Mouse (Mus musculus) frontal cortex, adult 2 months (tissue): ENCODE measurements at regions not wholly inside any gene's neighbourhood (a gene's known extent, or its start where the extent isn't known, plus 50 kb on each side); places are given as distances from the start of the nearest gene placed in this dataset.
A peak's percentile ranks its signal among the peaks of the same experiment; 100 is the strongest.
"Not testable (repeated sequence)": the region's sequence is repeated elsewhere in the genome, so short reads cannot be mapped to it uniquely, and the experiment has no call there.

ENCODE experiments used
- DNase-seq, 2 experiments: peaks; one replicate each; pipeline ENCODE4 v3.0.0; 2022; ENCODE audit warnings: low spot score in 1 of 2; ENCODE audit errors: extremely low spot score in 1 of 2

DNA sequence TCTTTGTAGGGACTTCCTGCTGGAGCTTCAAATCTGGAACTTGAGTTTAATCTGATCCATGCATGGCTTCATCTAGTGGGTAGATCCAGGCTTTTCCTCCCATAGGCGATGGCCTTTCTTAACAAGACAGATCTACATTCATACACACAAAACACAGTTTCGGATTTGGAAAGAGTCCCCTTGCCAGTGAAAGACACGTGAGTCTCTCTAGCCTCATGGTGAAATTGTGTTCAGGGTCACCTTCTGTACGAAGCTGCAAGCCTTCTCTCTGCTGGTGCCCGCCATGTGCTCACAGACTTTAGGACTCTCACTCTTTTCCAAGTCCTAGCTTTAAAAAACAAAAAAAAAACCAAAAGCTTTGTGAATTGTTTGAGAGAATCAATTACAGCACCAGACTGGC lies 51.4 kb upstream of the Dlx2 start:
- no peak for DNase-seq

DNA sequence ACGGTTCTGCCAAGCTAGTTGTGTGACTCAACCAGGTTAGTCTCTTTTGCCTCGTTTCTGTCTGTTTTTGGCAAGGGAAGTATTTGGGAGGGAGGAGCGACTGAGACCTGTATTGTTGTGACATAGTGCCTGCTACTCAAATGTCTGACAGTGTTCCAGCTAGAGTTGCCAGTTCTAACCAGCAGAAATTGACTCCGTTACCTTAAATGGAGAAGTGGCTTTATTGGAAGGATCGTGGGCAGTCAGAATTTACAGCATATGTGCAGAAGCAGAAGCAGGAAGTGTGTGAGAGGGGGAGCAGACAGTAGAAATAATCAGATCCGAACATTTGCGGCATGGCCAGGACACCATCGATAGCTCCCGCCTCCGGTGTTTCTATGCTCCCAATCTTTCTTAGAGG lies 51.8 kb upstream of the Dlx2 start:
- DNase-seq = peak in 1 of 2 experiments; percentile 54

DNA sequence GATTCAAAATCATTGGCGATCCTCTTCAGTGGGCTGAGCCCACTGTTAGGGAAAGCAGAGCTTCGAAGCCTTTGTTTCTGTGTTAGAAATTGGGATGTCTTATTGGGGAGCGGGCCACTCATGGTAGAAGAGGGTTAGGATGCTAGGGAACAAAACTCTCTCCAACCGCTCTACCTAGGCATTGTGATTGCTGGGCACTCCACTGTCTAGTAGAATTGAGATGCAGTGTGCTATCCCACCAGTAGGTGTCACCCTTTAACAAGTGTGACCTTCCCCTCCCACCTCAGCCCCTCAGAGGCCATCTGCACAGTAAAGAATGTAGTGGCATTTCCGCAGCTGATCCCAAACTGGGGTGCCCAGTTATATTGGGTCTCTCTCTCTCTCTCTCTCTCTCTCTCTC lies 52.2 kb upstream of the Dlx2 start:
- DNase-seq = peak; percentile 68 to 93

DNA sequence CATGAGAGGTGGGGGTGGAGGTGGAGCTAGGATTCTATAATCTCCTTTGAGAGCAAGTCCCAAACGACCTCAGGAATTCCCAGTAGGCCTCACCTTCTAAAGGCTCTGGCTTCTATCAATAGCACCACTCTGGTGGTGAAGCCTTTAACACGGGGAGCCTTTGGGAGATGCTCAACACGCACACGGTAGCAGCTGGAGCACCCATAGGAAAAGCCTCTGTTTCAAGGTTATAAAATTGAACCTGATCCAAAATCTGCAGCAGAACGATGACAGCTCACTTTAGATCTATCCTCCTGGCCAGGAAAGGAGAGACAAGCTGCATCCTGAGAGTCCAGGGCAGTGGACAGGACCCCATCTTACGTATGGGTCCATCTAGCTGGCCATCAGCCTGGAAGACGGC lies 53.7 kb upstream of the Dlx2 start:
- DNase-seq = no peak

DNA sequence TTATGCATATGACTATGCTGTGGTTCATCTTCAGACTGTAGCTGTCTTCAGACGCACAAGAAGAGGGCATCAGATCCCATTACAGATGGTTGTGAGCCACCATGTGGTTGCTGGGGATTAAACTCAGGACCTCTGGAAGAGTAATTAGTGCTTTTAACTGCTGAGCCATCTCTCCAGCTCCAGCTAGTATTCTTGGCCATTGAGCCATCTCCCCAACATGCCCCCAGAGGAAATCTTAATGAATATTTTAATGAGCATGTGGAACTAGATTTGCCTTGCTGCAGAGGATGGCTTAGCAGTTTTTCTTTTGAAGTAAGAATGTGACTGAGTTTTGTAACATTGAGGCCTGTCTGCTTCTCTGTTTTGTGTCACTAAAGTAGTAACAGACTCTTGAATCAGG lies 54.4 kb upstream of the Dlx2 start:
- DNase-seq = no peak

DNA sequence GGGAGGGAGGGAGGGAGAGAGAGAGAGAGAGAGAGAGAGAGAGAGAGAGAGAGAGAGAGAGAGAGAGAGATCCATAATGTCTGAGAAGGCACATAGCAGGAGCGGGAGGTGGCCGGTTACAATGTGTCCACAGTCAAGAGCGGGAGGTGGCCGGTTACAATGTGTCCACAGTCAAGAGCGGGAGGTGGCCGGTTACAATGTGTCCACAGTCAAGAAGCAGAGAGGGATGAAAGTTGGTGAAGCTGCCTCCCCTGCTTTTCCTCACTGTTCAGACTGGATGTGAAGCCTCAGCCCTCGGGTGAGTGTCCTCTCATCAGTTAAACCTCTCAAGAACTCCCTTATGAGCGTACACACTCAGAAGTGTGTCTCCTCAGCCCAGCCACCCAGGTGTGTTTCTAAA lies 57.2 kb upstream of the Dlx2 start:
- DNase-seq = not testable (repeated sequence)

DNA sequence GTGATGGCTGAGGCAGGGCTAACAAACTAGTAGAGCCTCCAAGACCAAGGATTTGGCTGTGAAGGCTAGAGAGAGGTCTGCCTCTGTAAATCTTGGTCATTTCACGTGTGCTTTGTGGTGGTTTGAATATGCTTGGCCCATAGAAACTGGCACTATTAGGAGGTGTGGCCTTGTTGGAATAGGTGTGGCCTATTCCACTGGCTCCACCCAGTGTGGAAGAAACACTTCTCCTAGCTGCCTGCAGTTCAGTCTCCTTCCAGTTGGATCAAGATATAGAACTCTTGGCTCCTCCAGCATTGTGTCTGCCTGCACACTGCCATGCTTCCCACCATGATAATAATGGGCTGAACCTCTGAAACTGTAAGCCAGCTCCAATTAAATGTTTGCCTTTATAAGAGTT lies 59.1 kb upstream of the Dlx2 start:
- no peak for DNase-seq

DNA sequence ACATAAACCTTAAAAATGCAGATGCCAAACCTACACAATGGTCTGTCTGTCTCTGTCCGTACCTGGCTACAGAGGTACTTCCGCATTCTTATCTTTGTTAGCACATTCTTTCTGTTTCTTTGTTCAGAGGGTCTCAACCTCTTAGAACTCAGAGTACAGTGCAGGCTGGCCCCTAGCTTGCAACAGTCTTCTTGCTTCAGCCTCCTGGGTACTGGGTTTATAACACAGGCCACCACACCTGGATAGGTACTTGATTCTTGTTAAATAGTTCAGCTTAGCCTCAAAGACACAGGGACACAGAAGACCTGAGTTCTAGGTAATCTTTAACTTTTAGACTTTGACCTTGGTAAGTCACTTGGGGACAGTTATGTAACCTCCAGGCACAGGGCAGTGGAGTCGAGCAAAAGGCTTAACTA lies 60.5 kb upstream of the Dlx2 start:
- no peak for DNase-seq

DNA sequence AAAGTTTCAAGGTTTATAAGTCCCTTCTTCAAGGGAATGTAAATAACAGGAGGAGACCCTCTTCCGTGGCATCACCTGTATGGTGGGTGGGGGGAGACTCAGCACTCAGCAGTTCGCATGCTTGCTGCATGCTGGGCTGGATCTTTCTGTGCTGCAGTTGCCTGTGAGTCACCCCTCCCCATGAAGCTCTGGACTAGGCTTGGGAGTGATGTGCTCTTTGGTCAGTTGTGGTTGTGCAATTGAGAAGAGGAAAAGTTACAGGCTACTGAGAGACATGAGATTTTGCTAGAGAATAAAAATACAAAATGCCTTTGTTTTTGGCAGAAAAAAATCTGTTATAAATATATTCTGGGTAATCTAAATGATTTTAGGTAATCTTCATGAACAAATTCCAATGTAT lies 66.7 kb upstream of the Dlx2 start:
- DNase-seq = no peak

DNA sequence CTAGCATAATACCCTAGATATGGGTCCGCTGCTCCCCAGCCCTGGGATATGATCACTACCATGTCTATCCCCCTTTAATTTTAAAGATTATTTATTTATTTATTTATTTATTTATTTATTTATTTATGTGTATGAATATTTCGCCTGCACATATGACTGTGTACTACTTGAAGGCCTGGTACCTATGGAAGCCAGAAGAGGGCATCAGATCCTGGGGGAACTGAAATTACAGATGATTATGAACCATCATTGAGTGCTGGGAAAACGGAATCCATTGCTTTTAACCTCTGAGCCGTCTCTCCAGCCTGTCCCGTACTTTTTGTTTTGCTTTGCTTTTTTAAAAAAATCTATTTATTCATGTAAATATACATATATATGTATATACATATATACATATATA lies 70.0 kb upstream of the Dlx2 start:
- no peak for DNase-seq

DNA sequence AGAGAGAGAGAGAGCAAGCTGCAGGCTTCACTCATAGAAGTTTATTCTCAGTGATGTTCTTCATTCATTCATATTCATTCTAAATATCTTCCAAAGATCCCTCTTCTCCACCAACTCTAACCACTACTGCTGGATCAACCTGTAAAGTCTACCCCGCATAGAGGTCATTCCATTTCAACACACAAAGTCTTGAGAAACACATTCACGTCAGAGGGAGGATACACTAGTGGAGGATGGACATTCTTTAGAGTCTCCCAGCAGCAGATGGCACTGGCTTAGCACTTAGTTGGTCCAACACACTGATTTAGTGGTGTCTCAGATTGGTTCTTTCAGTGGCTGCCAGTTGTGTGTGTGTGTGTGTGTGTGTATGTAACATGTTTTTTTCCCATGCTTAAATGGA lies 74.9 kb upstream of the Dlx2 start:
- DNase-seq = no peak

DNA sequence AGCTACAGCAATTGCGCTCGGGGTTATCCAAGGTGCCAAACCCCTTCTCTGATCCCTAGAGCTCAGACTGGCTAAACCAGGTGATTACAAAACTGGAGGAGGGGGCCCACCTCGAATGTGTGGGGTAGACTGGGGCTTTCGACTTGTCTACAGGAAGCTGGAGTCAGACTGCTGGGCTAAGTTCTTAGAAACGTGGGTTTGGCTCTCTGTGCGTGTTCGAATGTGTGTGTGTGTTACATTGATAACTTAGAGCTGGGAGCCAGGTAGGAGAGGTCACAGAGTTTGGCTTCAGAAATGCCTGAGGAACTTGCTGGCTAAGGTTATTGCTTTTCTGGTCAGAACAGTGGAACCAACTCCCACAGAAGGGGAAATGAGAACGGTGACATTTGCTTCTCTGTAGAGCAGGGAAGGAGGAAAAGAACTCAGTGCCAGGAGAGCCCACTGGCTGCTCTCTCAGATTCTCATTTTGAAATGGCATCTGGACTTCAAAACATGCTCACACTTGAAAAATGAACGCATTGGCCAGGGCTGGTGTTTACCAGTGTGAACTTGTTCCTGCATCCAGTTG lies 76.1 kb upstream of the Dlx2 start:
- no peak for DNase-seq

DNA sequence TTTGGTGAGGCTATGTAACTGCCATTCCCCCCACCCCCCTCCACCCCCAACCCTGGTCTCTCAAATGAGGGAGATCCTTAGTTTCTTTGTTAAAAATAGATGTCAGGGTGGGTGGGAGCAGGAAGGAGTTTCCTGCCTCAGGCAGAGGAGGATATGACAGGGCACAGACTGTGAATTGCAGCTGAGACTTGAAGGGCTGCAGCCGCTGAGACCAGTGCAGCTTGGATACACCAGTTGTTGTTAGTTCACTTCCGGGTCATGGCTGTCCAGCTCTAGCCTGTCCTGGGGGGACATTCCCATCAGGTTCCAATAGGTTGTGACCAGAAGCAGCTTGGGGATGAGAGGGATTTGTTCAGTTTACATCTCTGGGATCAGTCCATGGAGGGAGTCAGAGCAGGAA lies 76.6 kb upstream of the Dlx2 start:
- DNase-seq = no peak

DNA sequence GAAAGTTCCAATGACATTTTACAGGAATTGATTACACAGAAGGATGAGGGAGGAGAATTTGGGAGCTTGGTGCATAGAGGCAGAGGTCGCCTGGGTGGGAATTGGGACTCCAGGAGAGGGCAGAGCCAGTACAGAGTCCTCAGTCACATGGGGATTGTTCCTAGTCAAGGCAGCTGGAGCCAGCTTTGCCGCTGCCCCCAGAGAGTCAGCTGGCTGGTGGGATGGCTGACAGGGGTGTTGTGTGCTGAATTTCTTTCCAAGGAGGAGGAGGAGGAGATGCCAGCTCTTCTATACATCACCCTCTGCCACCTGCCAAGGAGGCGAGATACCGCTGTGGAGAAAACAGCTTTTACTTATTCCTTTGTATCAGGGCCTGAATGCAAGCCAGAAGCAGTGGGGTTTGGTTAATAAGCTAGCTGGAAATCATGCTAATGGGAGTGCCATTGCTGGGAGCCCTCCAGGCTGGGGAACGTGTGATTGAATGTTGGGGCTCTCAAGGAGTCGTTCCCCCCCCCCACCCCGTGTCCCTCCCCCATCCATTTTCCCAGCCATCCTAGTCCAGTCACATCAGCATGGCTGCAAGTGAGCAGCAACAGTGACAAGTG lies 78.8 kb upstream of the Dlx2 start:
- DNase-seq = peak; percentile 68 to 74

DNA sequence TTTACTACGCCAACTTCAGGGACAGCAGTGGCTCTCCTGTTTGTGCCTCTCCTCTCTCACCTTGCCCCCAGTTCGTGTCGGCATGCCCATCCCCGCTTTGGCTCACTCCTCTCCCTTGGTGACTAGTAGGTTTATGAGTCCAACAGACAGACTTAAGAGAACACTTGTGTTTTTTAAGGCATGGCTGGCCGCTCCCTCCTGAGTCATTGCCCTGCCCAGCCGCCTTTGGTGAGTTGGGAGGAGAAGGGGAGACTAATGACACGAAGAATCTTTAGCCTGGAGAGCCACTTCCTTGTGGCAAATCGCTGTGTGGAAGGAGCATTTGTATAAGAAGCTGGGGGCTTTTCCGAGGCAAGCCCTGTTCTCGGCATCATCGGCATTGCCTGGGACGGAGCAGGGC lies 79.8 kb upstream of the Dlx2 start:
- DNase-seq = no peak

DNA sequence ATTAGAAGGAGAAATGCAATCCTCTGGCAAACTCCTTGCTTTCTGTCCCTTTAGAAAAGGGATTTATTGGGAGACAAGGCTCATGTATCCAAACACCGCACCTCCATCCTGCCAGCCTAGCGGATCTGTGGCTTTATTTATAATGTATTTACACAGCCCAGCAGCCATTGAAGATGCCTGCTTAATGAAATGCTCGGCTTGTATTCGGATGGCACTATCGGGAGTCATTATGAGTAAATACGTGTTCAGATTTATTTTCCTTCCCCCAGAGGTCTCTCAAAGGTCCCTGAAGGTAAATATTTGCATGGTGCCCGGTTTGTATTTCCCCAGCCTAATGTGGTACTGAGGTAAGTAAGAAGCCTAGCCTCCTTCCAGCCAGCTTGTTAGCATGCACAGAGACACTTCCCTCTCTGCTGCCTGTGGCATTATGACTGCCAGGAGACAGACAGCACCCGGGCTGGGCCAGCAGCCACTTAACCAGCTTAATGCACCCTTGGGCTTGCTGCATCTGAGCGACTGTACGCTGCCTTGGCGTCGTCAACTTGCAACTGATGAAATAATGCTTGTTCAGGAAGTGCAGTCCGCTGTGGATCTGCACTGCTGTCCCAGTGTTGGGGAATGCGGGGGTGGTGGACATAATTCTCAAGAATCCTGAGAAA lies 80.7 kb upstream of the Dlx2 start:
- DNase-seq = peak in 1 of 2 experiments; percentile 63

DNA sequence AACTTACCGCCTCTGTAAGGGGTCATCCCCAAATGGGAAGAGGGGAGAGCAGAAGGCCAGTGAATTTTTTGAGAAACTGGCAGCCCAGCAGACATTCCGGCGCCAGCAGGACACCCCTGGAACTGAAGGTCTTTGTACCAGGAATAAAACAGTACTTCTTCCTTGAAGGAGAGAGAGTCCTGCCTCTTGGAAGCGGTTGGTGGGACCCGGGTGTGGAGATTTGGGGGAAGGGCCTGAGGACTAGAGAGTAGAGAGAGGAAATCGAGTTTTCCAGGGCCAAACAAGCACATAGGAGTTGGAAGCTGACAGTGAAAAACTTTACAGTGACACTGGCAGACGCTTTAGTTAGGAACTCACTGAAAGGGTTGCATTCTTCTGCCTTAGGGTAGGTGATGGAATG lies 82.3 kb upstream of the Dlx2 start:
- no peak for DNase-seq

DNA sequence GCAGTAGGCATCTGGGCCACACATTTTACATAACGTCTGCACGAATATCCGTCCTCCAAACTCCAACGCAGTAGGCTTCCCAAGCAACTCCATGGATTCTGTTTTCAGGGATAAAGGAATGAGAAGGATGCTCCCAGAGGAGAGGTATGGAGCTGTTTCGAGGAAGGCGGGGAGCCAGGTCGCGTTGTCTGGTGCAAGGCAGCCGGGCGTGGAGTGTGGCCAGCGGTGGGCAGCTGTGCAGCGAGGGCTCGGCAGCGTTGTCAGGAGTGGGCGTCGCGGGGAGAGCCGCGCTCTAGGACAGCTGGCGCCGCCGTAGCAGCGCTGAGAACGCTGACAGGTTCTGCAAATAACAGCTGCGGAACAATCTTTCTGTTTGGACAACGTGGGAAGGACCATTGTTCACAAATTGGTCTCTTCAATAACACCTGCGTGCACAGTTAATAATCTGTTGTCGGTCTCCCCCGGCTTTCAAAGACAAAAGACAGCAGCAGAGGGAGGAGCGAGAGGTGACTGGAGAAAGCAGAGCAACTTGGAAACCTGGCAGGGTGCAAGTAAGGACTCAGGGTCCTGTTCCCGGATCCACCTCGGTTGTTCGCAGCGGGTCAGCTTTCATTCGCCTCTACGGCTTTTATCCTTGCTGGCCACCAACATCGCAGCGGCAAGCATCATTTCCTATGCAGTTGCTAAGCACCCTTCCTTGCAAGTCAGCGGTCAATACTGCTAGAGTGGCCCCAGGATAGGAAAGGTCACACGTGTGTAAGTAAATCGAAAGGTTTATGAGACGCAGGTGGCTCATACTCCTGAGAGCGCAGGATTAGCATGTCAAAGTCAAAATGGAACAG lies 83.0 kb upstream of the Dlx2 start:
- peak in 1 of 2 experiments; percentile 72 for DNase-seq

DNA sequence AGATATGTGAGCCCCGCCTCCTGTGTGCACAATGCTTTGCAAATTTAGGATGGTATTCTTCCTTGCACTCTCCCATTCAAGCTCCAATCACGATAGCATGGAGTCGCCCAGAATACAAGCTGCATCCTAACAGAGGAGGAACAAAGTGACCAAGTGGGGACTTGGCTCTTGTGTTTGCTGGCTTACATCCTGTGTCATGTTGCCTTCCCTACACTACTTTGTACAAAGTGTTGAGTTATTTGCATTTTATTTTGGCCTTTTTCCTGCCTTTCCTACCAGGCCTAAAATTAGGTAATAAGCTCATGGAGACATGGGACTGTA lies 83.5 kb upstream of the Dlx2 start:
- peak in 1 of 2 experiments; percentile 51 for DNase-seq

DNA sequence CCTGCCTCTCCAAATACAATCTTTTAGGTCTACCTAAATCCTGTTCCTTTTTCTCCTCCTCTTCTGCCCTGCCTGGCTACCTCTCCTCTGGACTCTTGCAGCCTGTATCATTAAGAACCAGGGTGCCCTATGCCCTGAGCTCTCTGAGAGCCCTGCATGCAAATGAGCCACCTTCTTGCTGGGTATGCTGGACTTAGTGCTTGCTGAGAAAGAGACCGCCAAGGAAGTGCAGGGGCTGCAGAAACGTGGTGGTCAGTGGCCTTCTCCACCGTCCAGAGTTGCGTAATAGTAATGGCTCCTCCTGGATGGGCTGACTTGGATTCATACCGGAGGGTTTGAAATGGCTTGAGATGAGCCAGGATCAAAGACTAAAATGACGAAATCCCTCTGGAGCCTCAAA lies 86.9 kb upstream of the Dlx2 start:
- DNase-seq = no peak

DNA sequence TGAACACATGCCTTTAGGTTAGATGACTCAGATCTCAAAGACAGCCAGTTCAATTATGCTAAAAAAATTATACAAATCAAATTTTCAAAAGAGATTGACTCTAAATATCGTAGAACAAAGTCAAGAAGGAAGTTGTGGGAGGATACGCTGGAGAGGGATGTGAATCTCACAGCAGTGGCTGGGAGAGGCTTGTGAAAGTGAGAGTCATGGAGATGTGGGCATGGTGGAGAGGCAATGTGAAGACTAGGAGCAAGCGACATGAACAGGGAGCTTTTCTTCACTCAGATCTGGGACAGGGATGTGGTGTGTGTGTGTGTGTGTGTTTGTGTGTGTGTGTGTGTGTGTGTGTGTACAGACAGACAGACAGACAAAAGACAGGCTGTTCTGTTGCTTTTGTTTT lies 87.9 kb upstream of the Dlx2 start:
- no peak for DNase-seq

DNA sequence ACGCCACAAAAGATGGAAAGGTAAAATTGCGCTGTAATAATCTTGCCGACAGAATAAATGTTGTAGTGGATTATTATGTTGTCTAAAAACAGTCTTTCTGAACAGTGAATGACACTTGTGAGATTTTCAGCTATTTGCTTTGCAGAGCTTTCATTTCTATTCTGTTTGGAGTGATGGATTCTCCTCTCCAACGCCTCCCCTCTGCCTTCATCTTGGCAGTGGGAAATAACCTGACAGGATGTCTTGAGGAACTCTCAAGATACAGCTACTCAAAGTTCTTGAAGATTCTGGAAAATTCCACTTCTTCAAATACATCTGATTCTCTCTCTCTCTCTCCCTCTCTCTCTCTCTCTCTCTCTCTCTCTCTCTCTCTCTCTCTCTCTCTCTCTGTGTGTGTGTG lies 89.6 kb upstream of the Dlx2 start:
- no peak for DNase-seq
